Mouse (Mus musculus): ENCODE data around the gene Slco3a1. TPM values are rescaled to one million over a fixed set of nuclear protein-coding genes. Genes with fewer than 3 reads are reported as not detected.

Gene Slco3a1
- polyA plus RNA-seq, 1 experiment from 2014 or later = 19.8 TPM

DNA sequence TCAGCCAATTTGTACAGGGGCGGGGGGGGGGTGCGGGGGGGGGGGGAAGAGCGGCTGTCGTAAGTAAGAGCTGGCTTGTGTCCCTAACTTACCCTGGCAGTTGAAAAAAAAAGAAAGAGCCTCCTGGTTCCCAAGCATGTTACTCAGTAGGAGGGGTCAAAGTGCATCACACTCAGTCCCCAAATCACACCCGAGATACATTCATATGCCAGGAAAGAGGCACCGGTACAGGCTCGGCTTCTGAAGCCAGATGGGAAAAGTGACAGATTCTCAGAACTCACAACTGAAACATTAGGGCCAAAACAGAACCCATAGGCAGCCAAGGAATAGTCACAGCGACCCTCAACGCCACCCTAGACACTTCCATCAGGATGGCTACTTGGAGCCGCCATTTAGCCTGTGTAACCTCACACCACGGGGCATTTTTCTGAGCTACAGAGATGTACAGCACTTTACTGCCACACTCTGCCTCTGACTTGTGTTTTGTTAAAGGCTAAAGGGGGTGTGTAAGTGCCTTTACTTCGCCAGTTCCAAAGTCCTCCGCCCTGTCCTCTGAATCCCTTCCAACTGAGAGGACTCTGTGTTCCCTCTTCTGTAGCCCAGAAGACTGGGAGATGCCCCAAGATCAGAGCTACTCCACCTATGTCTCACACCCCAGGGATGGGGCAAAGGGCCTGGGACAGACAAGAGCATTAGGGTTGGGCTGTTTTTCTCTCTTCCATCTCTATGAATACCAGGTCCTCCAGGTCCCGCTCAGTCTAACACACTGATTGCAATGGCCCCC is 179.2 kb downstream of the Slco3a1 start:
- WGBS = 66% methylated on average over 12 of the region's 14 CpGs
- ATAC-seq (replicated peaks; ENCODE audit: low FRiP score, low read depth) = no peak
- Histone ChIP-seq H3K9me3 (replicated peaks; ENCODE audit: low read length) (no peaks in the 10 kb centered on the region), H3K27ac (no peak overlapping the region), H3K9ac (ENCODE audit: low read depth, low read length) (no peak overlapping the region), H3K36me3 (ENCODE audit: insufficient read depth, low read length) (no peaks in the 10 kb centered on the region), H3K4me3 (replicated peaks; ENCODE audit: low read depth, low read length) (no peak overlapping the region), H3K4me1 (replicated peaks; ENCODE audit: insufficient read depth, low read length) (peaks cover 20% of the 10 kb centered on the region), H3K27me3 (ENCODE audit: insufficient read depth, low read length) (no peaks in the 10 kb centered on the region), H3K4me2 (ENCODE audit: low read length) (no peak overlapping the region)
- TF ChIP-seq CTCF (IDR thresholded peaks at IDR 0.05; ENCODE audit: low read depth) = no peak
- DNase-seq (ENCODE audit: low spot score) = no peak

DNA sequence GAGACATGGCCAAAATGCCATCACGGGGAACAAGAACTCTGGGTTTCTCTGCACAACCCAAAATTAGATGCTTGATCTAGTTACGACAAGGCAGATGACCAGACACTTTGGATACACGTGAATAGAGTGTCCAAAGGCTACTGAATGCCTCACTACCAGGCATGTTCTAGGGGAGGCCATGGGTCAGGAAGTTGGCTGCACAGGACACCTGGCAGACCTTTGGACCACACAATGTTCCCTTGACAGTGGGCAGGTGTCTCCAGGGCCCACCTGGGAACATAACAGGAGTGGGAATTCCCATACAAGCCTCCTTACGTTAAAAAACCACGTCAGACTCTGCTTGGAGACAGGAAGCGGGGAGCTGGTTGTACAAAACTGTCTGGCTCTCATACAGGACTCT is 181.5 kb downstream of the Slco3a1 start:
- no peak for DNase-seq (ENCODE audit: low spot score)
- Histone ChIP-seq H3K4me3 (replicated peaks; ENCODE audit: low read depth, low read length) (no peak overlapping the region), H3K4me2 (ENCODE audit: low read length) (no peak overlapping the region), H3K27ac (no peak overlapping the region), H3K9ac (ENCODE audit: low read depth, low read length) (no peak overlapping the region), H3K4me1 (replicated peaks; ENCODE audit: insufficient read depth, low read length) (peaks cover 20% of the 10 kb centered on the region), H3K9me3 (replicated peaks; ENCODE audit: low read length) (no peaks in the 10 kb centered on the region), H3K27me3 (ENCODE audit: insufficient read depth, low read length) (no peaks in the 10 kb centered on the region), H3K36me3 (ENCODE audit: insufficient read depth, low read length) (no peaks in the 10 kb centered on the region)
- no peak for TF ChIP-seq CTCF (IDR thresholded peaks at IDR 0.05; ENCODE audit: low read depth)
- WGBS = 78% methylated on average over 6 of the region's 6 CpGs
- no peak for ATAC-seq (replicated peaks; ENCODE audit: low FRiP score, low read depth)

DNA sequence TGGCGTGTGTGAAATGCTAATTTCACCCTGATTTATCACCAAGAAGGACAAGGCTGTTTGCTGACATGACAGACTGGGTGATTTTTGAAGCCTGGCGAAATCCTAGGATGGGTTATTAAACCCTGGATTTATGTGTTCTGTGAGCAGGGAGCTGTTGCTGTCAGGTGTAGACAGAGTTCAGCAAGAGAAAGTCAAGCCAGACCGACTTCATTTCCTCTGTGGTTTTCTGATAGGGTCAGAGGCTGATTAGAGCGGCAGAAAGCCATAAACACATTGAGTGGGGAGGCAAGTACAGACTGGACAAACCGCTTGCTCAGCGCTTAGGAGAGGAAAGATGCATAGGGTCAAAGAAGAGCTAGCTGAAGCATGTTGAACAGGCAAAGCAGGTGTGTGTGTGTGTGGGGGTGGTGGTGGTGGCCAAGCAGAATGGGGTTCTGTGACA is 182.4 kb downstream of the Slco3a1 start:
- ATAC-seq (replicated peaks; ENCODE audit: low FRiP score, low read depth) (peak; percentile 48), DNase-seq (ENCODE audit: low spot score) (peak; percentile 89)
- Histone ChIP-seq H3K4me1 (replicated peaks; ENCODE audit: insufficient read depth, low read length) (peaks cover 20% of the 10 kb centered on the region), H3K27me3 (ENCODE audit: insufficient read depth, low read length) (no peaks in the 10 kb centered on the region), H3K4me2 (ENCODE audit: low read length) (no peak overlapping the region), H3K27ac (no peak overlapping the region; the same call in 1 of the 2 replicates), H3K4me3 (replicated peaks; ENCODE audit: low read depth, low read length) (no peak overlapping the region), H3K9me3 (replicated peaks; ENCODE audit: low read length) (no peaks in the 10 kb centered on the region), H3K36me3 (ENCODE audit: insufficient read depth, low read length) (no peaks in the 10 kb centered on the region), H3K9ac (ENCODE audit: low read depth, low read length) (no peak overlapping the region)
- WGBS = 20% methylated on average over 6 of the region's 6 CpGs
- TF ChIP-seq CTCF (IDR thresholded peaks at IDR 0.05; ENCODE audit: low read depth) = no peak

DNA sequence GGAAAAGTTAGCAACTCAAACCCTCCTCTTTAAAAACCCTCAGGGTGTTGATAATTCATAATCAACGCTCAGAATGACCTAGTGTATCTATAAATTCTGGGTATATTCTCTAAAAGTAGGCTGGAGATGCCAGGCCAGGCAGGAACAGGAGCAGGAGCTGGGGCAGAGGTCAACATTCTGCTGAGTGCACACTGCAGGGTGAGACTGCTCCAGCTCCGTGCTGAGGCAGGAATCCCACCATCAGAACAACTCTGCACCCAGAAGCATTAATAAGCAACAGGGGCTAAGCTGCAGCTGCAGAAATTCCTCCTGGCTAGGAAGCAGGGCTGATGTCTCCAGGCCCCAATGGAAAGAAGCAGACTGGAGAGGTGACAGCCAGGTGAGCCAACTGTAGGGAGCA is 182.9 kb downstream of the Slco3a1 start:
- no peak for DNase-seq (ENCODE audit: low spot score)
- H3K4me2 ChIP-seq (ENCODE audit: low read length) = no peak overlapping the region
- no peaks in the 10 kb centered on the region for H3K36me3 ChIP-seq (ENCODE audit: insufficient read depth, low read length)
- H3K4me1 ChIP-seq (replicated peaks; ENCODE audit: insufficient read depth, low read length) = peaks cover 15% of the 10 kb centered on the region; the same call in 1 of the 2 replicates
- peak; percentile 50; the same call in 1 of the 2 replicates for ATAC-seq (replicated peaks; ENCODE audit: low FRiP score, low read depth)
- H3K9ac ChIP-seq (ENCODE audit: low read depth, low read length) = no peak overlapping the region
- H3K27me3 ChIP-seq (ENCODE audit: insufficient read depth, low read length) = no peaks in the 10 kb centered on the region
- no peak for TF ChIP-seq CTCF (IDR thresholded peaks at IDR 0.05; ENCODE audit: low read depth)
- no peak overlapping the region for H3K4me3 ChIP-seq (replicated peaks; ENCODE audit: low read depth, low read length)
- 0 out of 2 replicates have a peak overlapping the region, but pooled peaks have one; percentile 14 for H3K27ac ChIP-seq
- WGBS = 16% methylated on average over 2 of the region's 2 CpGs
- H3K9me3 ChIP-seq (replicated peaks; ENCODE audit: low read length) = no peaks in the 10 kb centered on the region

DNA sequence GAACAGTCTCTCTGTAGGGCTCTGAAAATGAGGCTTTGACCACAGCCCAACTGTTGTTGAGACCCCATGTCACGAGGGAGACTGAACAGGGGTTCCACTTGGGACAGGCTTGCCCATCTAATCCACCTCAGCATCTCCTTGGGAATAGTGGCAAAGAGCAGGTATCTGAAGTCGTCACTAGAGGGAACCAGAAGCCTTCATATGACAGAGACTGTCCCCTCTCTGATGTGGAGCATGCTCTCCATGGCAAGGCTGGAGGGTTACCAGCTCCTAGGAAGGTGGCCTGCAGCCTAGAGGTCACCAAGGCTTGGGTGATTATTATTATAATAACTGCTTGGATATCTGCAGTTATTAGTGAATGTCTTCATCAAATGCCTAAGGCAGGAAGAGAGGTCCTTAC is 183.4 kb downstream of the Slco3a1 start:
- no peak overlapping the region for H3K27ac ChIP-seq

DNA sequence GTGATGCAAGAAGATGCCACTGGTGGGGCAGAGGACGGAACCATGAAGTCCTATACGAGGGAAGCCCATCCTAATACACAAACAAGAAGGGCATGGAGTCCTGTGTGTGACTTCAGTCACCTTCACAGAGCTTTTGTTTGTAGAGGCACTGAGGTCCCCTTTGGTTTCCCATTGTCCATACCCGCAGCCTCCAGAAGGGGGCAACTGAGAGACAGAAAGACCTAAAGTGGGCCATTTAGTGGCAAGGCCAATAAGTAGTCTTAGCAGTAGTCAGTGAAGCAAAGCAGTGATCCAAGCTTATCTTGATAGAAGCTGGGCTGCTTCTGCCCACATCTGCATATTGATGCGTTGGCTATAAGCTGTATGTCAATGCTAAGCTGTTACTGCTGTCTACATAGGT is 184.9 kb downstream of the Slco3a1 start:
- Histone ChIP-seq H3K9ac (ENCODE audit: low read depth, low read length) (no peak overlapping the region), H3K36me3 (ENCODE audit: insufficient read depth, low read length) (no peaks in the 10 kb centered on the region), H3K4me2 (ENCODE audit: low read length) (no peak overlapping the region), H3K4me1 (replicated peaks; ENCODE audit: insufficient read depth, low read length) (peaks cover 8% of the 10 kb centered on the region; the same call in 1 of the 2 replicates), H3K27ac (no peak overlapping the region), H3K4me3 (replicated peaks; ENCODE audit: low read depth, low read length) (no peak overlapping the region), H3K9me3 (replicated peaks; ENCODE audit: low read length) (no peaks in the 10 kb centered on the region), H3K27me3 (ENCODE audit: insufficient read depth, low read length) (no peaks in the 10 kb centered on the region)
- 66% methylated on average over 4 of the region's 4 CpGs for WGBS
- ATAC-seq (replicated peaks; ENCODE audit: low FRiP score, low read depth) (no peak), DNase-seq (ENCODE audit: low spot score) (peak; percentile 45)
- peak; percentile 66 for TF ChIP-seq CTCF (IDR thresholded peaks at IDR 0.05; ENCODE audit: low read depth)

More for the DNA sequence above, 183.4 kb downstream of the Slco3a1 start:
- Histone ChIP-seq H3K9ac (ENCODE audit: low read depth, low read length) (no peak overlapping the region), H3K4me3 (replicated peaks; ENCODE audit: low read depth, low read length) (no peak overlapping the region), H3K4me1 (replicated peaks; ENCODE audit: insufficient read depth, low read length) (peaks cover 13% of the 10 kb centered on the region; the same call in 1 of the 2 replicates), H3K36me3 (ENCODE audit: insufficient read depth, low read length) (no peaks in the 10 kb centered on the region), H3K9me3 (replicated peaks; ENCODE audit: low read length) (no peaks in the 10 kb centered on the region), H3K27me3 (ENCODE audit: insufficient read depth, low read length) (no peaks in the 10 kb centered on the region), H3K4me2 (ENCODE audit: low read length) (no peak overlapping the region)
- WGBS = 28% methylated on average over 2 of the region's 2 CpGs
- peak; percentile 88 for TF ChIP-seq CTCF (IDR thresholded peaks at IDR 0.05; ENCODE audit: low read depth)
- peak; percentile 87 for DNase-seq (ENCODE audit: low spot score)
- no peak for ATAC-seq (replicated peaks; ENCODE audit: low FRiP score, low read depth)

Measured in kidney, postnatal 0 days (tissue).